Mouse (Mus musculus) layer of hippocampus, postnatal 10 days (tissue): ENCODE data around the gene Snx12. TPM values are rescaled to one million over a fixed set of nuclear protein-coding genes. Genes with fewer than 3 reads are reported as not detected.
"Not testable (repeated sequence)": the region's sequence is repeated elsewhere in the genome, so short reads cannot be mapped to it uniquely, and the experiment has no call there.

Experiments
- DNase-seq, 2 experiments: peaks; one replicate each; pipeline ENCODE4 v3.0.0; 2021; ENCODE audit warnings: low spot score in 2 of 2
- total RNA-seq, 2 experiments: library from RNA; stranded (reverse); gene quantifications; 2 replicates each; pipeline ENCODE4 v1.2.3; 2021

The Snx12 gene
- total RNA-seq, 2 experiments from 2014 or later, result 70.3 to 76.2 TPM

DNA sequence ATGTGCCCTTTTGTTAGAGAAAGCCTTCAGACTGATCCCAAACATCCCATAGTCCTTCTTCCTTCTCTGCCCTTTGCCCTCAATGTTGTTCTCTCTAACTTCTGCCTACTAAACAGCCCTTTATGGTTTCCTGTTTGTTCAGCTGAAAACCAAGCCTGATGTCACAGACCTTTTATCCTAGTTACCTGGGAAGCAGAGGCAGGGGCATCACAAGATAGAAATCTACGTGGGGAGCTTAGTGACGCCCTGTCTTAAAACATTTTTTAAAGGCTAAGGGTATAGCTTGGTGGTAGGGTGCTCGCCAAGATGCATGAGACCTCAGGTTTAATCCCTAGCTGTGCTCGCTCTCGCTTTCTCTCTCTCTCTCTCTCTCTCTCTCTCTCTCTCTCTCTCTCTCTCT, 74.9 kb downstream of the Snx12 start:
- no peak for DNase-seq

DNA sequence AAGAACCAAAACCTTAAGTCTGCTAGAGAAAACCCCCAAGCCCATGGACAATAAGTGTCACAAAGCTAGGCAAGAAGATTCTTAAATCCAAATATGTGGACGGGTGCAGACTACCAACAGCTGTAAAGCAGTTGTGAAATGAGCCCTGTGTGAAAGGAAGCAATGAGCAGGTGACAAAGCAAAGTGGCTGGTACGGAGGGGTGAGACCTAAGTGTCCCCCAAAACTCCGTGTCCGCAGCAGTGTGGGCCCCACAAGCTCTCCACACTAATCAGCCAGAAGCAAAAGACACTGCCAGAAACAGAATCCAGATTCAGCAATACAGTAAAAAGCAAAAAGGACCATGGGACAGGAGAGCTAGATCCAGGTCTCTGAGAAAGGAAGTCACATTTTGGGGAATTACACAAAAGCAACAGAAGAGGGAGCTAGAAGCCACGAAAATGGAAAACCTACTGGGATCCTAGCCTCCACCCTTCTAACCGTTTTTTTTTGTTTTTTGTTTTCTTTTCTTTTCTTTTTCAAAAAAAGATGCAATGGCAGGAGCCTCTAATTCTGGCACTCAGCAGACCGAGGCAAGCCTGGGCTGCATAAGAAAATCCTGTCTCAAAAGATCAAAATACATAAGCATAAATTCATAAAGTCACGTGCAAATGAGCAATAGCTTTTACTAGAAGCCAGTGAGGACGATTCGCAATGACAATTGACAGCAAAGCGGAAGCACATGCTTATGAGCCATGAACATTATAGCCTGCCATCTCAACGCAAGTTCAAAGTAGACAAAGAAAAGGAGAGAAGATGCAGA, 90.2 kb downstream of the Snx12 start:
- peak in 1 of 2 experiments; percentile 14 for DNase-seq

DNA sequence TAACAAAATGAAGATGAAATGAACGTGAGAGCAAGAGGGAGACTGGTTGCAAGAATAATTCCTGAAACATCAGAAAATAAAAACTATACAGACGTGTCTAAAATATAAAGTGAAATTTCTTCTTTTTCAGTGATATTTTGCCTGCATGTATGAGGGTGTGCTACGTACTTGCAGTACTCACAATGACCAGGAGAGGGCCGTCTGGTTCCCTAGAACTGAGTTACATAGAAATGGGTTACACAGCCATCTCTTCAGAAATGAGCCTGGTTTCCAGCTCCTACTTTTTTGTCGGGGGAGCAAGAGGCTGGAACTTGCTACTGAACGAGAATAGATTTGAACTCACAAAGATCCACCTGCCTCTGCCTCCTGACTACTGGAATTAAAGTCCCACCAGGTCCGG, 91.4 kb downstream of the Snx12 start:
- peak; percentile 73 to 76 for DNase-seq

DNA sequence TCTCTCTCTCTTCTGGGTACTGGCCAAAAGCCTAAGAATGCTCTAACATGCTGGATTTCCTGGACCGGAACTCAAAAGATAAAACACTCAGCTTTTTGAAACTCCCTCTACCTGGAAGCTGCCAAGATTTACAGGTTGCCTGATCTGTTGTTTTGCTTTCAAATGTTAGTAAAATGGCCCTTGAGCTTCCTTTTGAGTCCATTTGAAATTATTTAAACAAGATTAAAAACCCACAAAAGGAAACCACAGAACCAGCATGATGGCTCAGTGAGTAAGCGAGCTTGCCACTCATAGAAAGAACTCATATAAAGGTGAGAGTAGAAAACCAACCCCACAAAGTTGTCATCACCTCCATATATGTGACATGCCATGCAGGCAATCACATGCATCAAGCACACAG, 93.8 kb downstream of the Snx12 start:
- DNase-seq, result no peak

DNA sequence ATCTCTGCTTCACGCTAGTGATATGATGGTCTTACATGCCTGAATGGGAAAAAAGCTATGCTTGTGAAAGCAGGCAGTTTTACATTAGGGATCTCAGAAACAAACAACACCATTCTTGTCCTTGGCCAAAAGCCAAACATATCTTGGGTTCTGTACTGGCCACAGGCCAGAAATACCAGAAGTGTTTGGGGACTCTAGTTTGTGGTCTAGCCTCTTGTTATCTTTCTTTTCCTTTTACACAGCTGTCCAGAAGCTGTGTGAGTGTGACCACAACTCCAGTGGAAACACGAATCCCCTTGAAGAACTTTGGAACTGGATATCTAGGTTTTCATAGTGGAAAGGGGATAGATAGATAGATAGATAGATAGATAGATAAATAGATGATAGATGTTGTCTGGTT, 95.4 kb downstream of the Snx12 start:
- DNase-seq, result no peak

DNA sequence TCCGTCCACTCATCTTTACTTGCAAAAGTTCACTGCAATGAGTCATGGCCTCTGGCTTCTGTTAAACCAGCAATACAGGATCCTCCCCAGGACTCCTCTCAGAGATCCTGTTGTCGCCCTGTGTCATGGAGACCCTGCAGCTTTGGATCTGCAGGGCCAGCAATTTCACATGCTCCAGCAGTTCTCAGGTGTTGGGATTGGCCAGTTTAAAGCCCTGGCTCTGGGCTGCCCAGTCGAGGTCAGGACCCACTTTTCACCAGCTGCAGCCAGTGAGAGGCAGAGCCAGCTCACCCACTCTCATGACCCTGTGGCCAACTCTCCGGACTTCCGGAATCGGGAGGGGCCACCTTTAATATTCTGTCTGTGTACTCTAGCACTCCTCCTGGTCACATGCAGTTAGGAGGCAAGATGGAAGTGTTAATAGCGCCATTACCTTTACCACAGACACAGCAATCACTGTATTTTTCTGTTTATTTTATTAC, 95.8 kb downstream of the Snx12 start:
- DNase-seq, result no peak

DNA sequence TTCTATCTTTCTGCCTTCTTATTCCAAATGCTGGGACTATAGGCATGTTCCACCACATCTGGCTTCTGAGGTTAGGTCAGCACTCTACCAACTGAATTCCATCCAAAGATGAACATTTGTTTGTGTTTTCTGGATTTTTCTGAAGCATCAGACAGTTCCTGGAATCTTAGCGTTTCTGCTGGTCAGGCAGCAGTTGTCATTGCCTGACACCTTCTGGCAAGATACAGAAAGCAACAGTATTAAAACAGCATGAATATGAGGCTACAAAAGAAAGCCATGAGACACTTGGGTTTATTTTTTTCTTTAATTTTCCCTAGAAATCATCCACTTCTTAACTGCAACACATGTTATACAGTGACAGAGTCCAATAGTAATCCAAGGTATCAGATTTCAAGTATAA, 101.8 kb downstream of the Snx12 start:
- no peak for DNase-seq

DNA sequence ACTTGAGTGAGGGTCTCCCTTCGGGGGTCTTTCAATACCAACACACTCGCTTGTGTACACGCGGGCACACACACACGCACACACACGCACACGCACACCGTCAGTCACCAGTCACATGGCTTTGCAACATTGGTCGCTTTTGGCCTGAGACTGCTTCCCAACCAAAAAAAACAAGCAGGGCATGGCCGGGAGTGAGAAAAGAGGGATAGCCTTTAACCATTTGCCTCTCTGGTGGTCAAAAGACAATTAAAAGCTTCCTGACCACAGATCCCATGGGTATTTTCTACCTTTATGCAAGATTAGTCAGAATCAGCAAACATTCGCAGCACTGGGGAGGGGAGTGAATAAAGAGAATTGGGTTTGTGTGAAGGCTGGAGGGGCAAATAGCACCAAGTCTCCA, 136.4 kb downstream of the Snx12 start, which contains the start of gene Slc7a3:
Gene Slc7a3 (minus strand): TSS at position 101 of the 400 bp plus-strand sequence.
- DNase-seq, result no peak

DNA sequence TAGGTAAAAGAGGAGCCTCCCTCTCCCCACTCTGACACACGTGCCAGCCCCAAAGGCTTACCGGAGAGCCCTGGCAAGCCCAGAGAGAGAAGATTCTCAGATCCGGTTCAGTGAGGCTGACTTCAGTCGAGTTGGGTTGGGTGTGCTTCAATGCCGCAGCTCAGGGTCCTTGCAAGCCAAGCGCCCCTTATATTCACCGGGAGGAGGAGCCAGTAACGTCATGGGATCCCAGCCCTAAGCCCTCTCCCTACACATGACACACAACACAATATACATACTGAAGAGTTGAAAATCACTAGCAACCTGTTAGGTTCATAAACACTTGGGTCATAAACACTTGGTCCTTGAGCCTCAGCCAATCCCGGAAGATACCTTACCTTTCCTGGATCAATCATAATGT, 137.2 kb downstream of the Snx12 start:
- DNase-seq, result not testable (repeated sequence)

DNA sequence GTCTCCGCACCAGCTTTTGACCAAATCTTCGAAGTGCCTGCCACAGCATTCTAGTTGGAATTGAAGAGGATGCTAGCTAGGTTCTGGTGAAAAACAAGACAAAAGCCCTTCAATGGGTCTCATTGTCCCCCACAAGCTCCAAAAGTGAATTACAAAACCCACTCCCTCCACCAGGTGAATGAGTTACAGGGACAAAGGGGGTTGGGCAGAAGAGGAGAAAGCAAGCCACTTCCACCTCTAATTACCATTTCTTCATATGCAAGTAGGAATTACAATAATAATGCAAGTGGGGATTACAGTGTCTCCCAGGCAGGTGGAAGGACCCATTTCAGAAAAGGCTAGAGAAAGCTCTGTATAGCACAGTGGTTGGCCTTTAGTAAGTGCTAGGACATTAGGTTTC, 138.2 kb downstream of the Snx12 start:
- DNase-seq, result no peak

DNA sequence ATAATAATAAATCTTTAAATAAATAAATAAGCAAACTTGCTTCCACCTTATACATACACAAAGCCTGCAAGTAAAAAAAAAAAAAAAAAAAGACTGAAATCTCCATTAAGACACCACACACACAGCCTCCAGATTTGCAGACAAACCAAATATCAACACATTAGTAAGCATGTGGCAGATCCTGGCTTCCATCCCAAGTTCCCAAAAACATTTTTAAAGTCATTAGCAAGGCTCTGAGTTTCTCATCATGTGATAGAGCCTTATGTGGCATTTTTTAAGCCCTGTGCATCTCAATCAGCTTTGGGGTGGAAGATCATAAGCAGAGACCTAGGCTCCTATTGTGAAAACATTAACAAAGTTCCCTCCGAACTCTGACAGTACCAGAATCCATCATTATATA, 157.1 kb downstream of the Snx12 start:
- no peak for DNase-seq

DNA sequence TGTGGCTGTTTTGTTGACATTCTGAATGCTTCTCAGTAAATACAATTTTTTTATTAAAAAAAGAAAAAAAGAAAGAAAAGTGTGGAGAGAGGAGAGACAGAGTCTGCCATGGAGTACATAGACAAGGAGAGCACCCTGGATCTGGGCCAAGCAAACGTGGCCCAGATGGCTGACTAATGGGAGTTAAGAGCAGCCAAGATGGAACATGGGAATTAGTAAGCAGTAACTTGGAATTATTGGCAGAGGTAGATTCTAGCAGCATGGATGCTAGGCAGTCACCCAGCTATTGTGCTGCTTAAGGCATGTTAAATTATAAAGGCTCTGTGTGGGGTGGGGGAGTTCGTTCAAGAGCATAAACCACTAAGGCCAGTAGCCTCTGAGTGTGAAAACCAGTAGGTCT, 158.9 kb downstream of the Snx12 start:
- no peak for DNase-seq

DNA sequence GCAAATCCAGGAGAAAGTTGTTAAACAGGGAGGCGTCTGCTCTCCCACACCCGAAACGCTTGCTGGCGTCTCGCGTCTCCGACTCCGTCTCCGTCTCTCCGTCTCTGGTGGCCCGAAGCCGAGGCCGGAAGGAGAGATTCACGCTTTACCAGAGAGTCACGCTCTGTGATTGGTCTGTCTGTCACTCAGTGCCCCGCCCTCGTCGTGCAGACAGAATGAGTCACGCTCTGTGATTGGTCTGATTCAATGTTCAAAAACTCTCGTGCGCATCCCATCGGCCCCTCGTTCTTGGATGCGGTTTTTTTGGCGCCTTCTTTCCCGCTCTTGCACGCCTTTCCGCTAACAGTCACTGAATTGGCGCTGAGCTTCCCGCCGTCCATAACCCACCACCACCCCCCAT, 162.8 kb downstream of the Snx12 start, which contains the start of gene Tex11:
Gene Tex11 (minus strand): TSS at position 127 of the 400 bp plus-strand sequence.
- no peak for DNase-seq

Other genes starting within 250 kb of the Snx12 start
- gene Tex11, start 162.9 kb downstream of the Snx12 start, total RNA-seq, result under 1 TPM; 0.09 to 0.14 TPM
- gene Slc7a3, start 136.5 kb downstream of the Snx12 start, total RNA-seq, result 10 to 100 TPM; 17.7 to 20.1 TPM
- 10 to 100 TPM; 14.2 to 16.2 TPM for gene Foxo4, start 32.0 kb upstream of the Snx12 start, total RNA-seq
- gene Gm614, start 41.4 kb upstream of the Snx12 start, total RNA-seq, result not detected
- gene Il2rg, start 45.7 kb upstream of the Snx12 start, total RNA-seq, result 1 to 10 TPM; 2.6 to 3.1 TPM
- gene Gm20489, start 46.5 kb upstream of the Snx12 start, total RNA-seq, result not detected
- 10 to 100 TPM; 34.0 to 34.5 TPM for gene Med12, start 51.5 kb upstream of the Snx12 start, total RNA-seq
- 100 to 1,000 TPM; 210 to 217 TPM for gene Nlgn3, start 76.6 kb upstream of the Snx12 start, total RNA-seq
- under 1 TPM; 0.78 to 0.96 TPM for gene Gjb1, start 153.8 kb upstream of the Snx12 start, total RNA-seq
- 100 to 1,000 TPM; 154 to 171 TPM for gene Zmym3, start 198.3 kb upstream of the Snx12 start, total RNA-seq
- 100 to 1,000 TPM; 157 to 193 TPM for gene Nono, start 206.8 kb upstream of the Snx12 start, total RNA-seq
- 1 to 10 TPM; 1.4 to 1.5 TPM for gene Itgb1bp2, start 226.5 kb upstream of the Snx12 start, total RNA-seq